Mouse (Mus musculus) cerebellum, adult 2 months (tissue): ENCODE measurements around the gene Arl2. TPM values are rescaled to one million over a fixed set of nuclear protein-coding genes. Genes with fewer than 3 reads are reported as not detected.
"Not testable (repeated sequence)": the region's sequence is repeated elsewhere in the genome, so short reads cannot be mapped to it uniquely, and the experiment has no call there.

Experiments used
- DNase-seq, 2 experiments: peaks; one replicate each; pipeline ENCODE4 v3.0.0; 2021
- H3K27ac ChIP-seq: fragments of 200-500 bp; 2 replicates; pipeline ENCODE4 v1.5.1; 2012; ENCODE audit warnings: low read length, control low read depth, inconsistent platforms; ENCODE audit not compliant: insufficient read depth
- H3K27me3 ChIP-seq: fragments of 200-500 bp; 2 replicates; pipeline ENCODE4 v1.6.1; 2012; ENCODE audit warnings: inconsistent platforms, mild to moderate bottlenecking, low read length, moderate library complexity; ENCODE audit not compliant: control insufficient read depth, insufficient read depth
- H3K4me1 ChIP-seq: fragments of 200-500 bp; 2 replicates; pipeline ENCODE4 v1.6.1; 2011; ENCODE audit warnings: low read length; ENCODE audit not compliant: control insufficient read depth, insufficient read depth
- H3K4me3 ChIP-seq: fragments of 200-500 bp; replicated peaks from 2 replicates; pipeline ENCODE3; 2011; ENCODE audit warnings: mild to moderate bottlenecking, low read depth, low read length, control low read depth; ENCODE audit not compliant: insufficient read depth
- CTCF ChIP-seq: fragments of 200-500 bp; IDR thresholded peaks from 2 replicates; pipeline ENCODE4 v1.5.1; 2011; ENCODE audit warnings: low read depth, mild to moderate bottlenecking, control low read depth, low read length, moderate library complexity, borderline replicate concordance; ENCODE audit not compliant: insufficient read depth
- POLR2A ChIP-seq: fragments of 200-500 bp; IDR thresholded peaks from 2 replicates; pipeline ENCODE4 v1.6.1; 2011; ENCODE audit warnings: low read length, control low read depth, borderline replicate concordance; ENCODE audit not compliant: insufficient read depth
- WGBS: fragments of 180-500 bp; shearing (Covaris S2); methylation state at CpG from one replicate; pipeline ENCODE4 v1.1.7; 2018; 5-methylcytosine and 5-hydroxymethylcytosine counted together
- polyA plus RNA-seq: library from polyadenylated mRNA; depleted of rRNA; stranded (reverse); fragments of >200 nt; gene quantifications from 2 replicates; pipeline ENCODE4 v1.2.3, GENCODE M21; 2012

Arl2 gene
- polyA plus RNA-seq, 1 experiment = 188 TPM

- Histone ChIP-seq H3K27me3 (no peaks in the 10 kb centered on the region), H3K4me3 (no peak overlapping the region), H3K4me1 (peaks cover 4% of the 10 kb centered on the region), H3K27ac (no peak overlapping the region)
- DNase-seq = no peak
- 64% methylated on average over 10 of the region's 10 CpGs for WGBS
- TF ChIP-seq CTCF = no peak
- TF ChIP-seq POLR2A = no peak
These were observed 22.7 kb upstream of the Arl2 start for GRCm38 (mm10) chr19:6163872-6164547.

GRCm38 (mm10) chr19:6157220-6157619 lies 15.9 kb upstream of the Arl2 start:
- Histone ChIP-seq H3K27me3 (no peaks in the 10 kb centered on the region), H3K27ac (peak overlapping the region; percentile 21), H3K4me1 (peaks cover 21% of the 10 kb centered on the region), H3K4me3 (no peak overlapping the region)
- WGBS = 22% methylated on average over 6 of the region's 6 CpGs
- TF ChIP-seq CTCF (no peak), POLR2A (no peak)
- DNase-seq = peak; percentile 56 to 72

GRCm38 (mm10) chr19:6156372-6156771 lies 15.0 kb upstream of the Arl2 start:
- no peak for TF ChIP-seq CTCF
- no peak for TF ChIP-seq POLR2A
- H3K27ac ChIP-seq = no peak overlapping the region
- 68% methylated on average over 8 of the region's 8 CpGs for WGBS

GRCm38 (mm10) chr19:6155174-6155573 lies 13.8 kb upstream of the Arl2 start:
- 56% methylated on average over 9 of the region's 9 CpGs for WGBS
- no peak for DNase-seq
- H3K27me3 ChIP-seq = no peaks in the 10 kb centered on the region
- no peak overlapping the region for H3K4me3 ChIP-seq
- TF ChIP-seq POLR2A (no peak), CTCF (no peak)
- peaks cover 21% of the 10 kb centered on the region for H3K4me1 ChIP-seq
- H3K27ac ChIP-seq = no peak overlapping the region

More at GRCm38 (mm10) chr19:6156372-6156771, 15.0 kb upstream of the Arl2 start:
- H3K4me1 ChIP-seq = peaks cover 21% of the 10 kb centered on the region
- no peak for DNase-seq
- no peak overlapping the region for H3K4me3 ChIP-seq
- H3K27me3 ChIP-seq = no peaks in the 10 kb centered on the region

GRCm38 (mm10) chr19:6144842-6145241 lies 3.5 kb upstream of the Arl2 start:
- Histone ChIP-seq H3K4me3 (no peak overlapping the region), H3K27ac (no peak overlapping the region), H3K4me1 (peaks cover 1% of the 10 kb centered on the region; the same call in 1 of the 2 replicates), H3K27me3 (no peaks in the 10 kb centered on the region)
- no peak for DNase-seq
- TF ChIP-seq CTCF (peak; percentile 25; the same call in 1 of the 2 replicates), POLR2A (no peak)
- 55% methylated on average over 5 of the region's 5 CpGs for WGBS

- peaks cover 8% of the 10 kb centered on the region for H3K4me1 ChIP-seq
- TF ChIP-seq POLR2A = peak; percentile 78
- TF ChIP-seq CTCF = peak; percentile 63
- peak; percentile 93 to 96 for DNase-seq
- peak within 1 kb of the TSS; percentile 94 for H3K27ac ChIP-seq
- WGBS = under 1% methylated on average over 67 of the region's 68 CpGs
- no peaks in the 10 kb centered on the region for H3K27me3 ChIP-seq
- peak within 1 kb of the TSS; percentile 89 for H3K4me3 ChIP-seq
These were observed 512 bp downstream of the Arl2 start, which contains the start of gene Batf2 for GRCm38 (mm10) chr19:6140678-6141393. Gene Batf2, plus strand, starts transcription at chr19:6140983.

GRCm38 (mm10) chr19:6140374-6140677 lies 1.0 kb downstream of the Arl2 start:
- peak overlapping the region; percentile 87 for H3K27ac ChIP-seq
- H3K27me3 ChIP-seq = no peaks in the 10 kb centered on the region
- H3K4me3 ChIP-seq = peak overlapping the region; percentile 89
- peaks cover 8% of the 10 kb centered on the region for H3K4me1 ChIP-seq
- TF ChIP-seq CTCF = no peak
- no peak for TF ChIP-seq POLR2A
- WGBS = 2% methylated on average over 16 of the region's 16 CpGs
- DNase-seq = no peak

- H3K4me1 ChIP-seq = peaks cover 8% of the 10 kb centered on the region
- DNase-seq = peak; percentile 61
- no peak for TF ChIP-seq POLR2A
- no peak for TF ChIP-seq CTCF
- H3K27ac ChIP-seq = peak overlapping the region; percentile 87; the same call in 1 of the 2 replicates
- peak overlapping the region; percentile 33 for H3K4me3 ChIP-seq
- WGBS = 11% methylated on average over 6 of the region's 6 CpGs
- H3K27me3 ChIP-seq = no peaks in the 10 kb centered on the region
These were observed 1.6 kb downstream of the Arl2 start for GRCm38 (mm10) chr19:6139701-6140100.

- Histone ChIP-seq H3K4me1 (peaks cover 8% of the 10 kb centered on the region), H3K4me3 (no peak overlapping the region), H3K27me3 (no peaks in the 10 kb centered on the region), H3K27ac (no peak overlapping the region)
- 89% methylated on average over 3 of the region's 3 CpGs for WGBS
- no peak for TF ChIP-seq POLR2A
- no peak for TF ChIP-seq CTCF
- no peak for DNase-seq
These were observed 5.0 kb downstream of the Arl2 start for GRCm38 (mm10) chr19:6136397-6136796.

GRCm38 (mm10) chr19:6133197-6133596 lies 8.2 kb downstream of the Arl2 start:
- WGBS = 30% methylated on average over 1 of the region's 1 CpGs

More at GRCm38 (mm10) chr19:6133197-6133596, 8.2 kb downstream of the Arl2 start:
- not testable (repeated sequence) for H3K4me3 ChIP-seq, H3K4me1 ChIP-seq, H3K27me3 ChIP-seq, DNase-seq
- peak overlapping the region; percentile 36; the same call in 1 of the 2 replicates for H3K27ac ChIP-seq
